8 mouse cellular contexts compared by ENCODE assay signal in the genomic region with DNA sequence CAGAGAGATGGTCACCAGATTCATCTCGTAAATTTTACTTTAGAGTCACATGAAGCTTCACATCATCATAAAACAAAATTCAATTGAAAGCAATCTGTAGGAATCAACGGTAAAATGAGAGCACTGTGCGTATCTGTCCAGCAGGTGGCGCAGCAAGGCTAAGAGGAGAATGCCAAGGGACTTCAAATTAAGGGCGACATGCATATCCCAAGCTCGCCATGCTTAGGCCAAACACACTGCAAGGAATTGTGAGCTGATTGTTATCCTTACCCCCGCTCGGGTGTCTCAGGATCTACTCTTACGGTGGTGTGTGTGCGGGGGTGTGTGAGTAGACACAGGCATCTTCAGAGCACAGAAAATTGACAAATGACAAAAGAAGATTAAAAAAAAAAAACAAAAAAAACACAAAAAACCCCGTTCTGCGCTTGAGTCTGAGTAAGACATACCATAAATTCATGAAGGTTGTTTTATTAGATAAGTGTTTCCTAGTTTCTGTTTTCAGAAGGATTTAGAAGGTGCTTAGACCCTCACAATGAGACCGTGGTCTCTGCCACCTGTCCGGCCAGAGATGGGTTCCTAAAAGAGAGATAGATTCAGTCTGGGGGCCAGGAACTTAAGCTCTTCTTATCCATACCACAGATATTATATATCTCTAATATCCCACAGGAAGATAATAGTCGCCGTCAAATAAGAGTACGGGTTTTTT.
DNase-seq lines count a peak whose midpoint lies in the region; ATAC-seq lines count a peak whose summit lies in the region.

No protein-coding gene starts in this region.

- H3K27me3 ChIP-seq in hindbrain, embryonic 12.5 days = peaks cover 2% of the 10 kb centered on the region; the same call in 1 of the 2 replicates

- H3K9ac ChIP-seq in hindbrain, embryonic 12.5 days = no peak overlapping the region

- peak overlapping the region; percentile 41 for H3K4me2 ChIP-seq in hindbrain, embryonic 12.5 days (replicated peaks)

- H3K36me3 ChIP-seq in hindbrain, embryonic 12.5 days = no peaks in the 10 kb centered on the region

- no peaks in the 10 kb centered on the region for H3K4me1 ChIP-seq in hindbrain, embryonic 12.5 days

- DNase-seq in NIH3T3 (ENCODE audit: low read depth) = peak; percentile 80
- DNase-seq in cerebellum, adult 8-10 months = peak; percentile 89
- DNase-seq in frontal cortex, adult 2 months (ENCODE audit: extremely low spot score in 1 of 2, low spot score in 1 of 2) = peak; percentile 67 to 95
- DNase-seq in layer of hippocampus, postnatal 10 days (ENCODE audit: low spot score in 2 of 2) = peak; percentile 89 to 90
- DNase-seq in lung, postnatal 10 days = peak; percentile 67
- peak; percentile 91 for DNase-seq in retina, postnatal 1 day
- DNase-seq in urinary bladder, postnatal 25 days (ENCODE audit: low spot score) = peak; percentile 63

- H3K9me3 ChIP-seq in hindbrain, embryonic 12.5 days (replicated peaks) = no peaks in the 10 kb centered on the region

- no peak overlapping the region for H3K4me3 ChIP-seq in hindbrain, embryonic 12.5 days

- WGBS in hindbrain, embryonic 12.5 days = 16% methylated on average over 17 of the region's 17 CpGs

- ATAC-seq in hindbrain, embryonic 12.5 days (ENCODE audit: low FRiP score) = peak; percentile 74

- H3K27ac ChIP-seq in hindbrain, embryonic 12.5 days = no peak overlapping the region
